ENCODE assay signal across 8 mouse cellular contexts in the genomic region with DNA sequence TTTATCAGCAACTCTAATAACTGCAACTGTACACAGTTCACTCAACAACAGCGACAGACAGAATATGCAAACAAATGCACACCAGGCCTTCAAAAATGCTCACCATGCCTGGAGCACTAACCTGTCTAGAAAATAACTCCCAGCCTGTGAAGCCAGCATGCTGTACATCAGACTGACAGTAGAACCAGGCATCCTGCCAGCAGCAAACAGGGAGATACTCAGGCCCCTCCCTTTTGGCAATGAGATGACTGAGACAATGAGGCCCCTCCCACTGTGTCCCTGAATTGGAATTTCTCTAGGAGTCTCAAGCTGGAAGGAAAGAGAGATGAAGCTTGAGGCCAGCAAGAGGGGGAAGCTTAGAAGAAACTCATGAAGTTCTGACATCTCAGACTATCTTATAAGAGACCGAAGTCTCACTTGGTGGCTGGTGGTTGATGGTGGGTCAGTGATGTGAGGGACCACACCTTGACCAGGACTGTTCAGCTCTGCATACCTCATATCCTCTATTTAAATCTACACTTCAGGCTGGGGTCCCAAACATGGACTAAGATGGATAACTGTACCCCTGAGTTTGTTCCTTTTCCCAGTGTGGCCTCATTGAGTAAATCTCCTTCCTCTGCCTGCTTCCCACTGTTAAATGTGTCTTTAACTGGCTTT.
DNase-seq lines count a peak whose midpoint lies in the region; ATAC-seq and TF ChIP-seq lines count a peak whose summit lies in the region.

No protein-coding gene starts in this region.

- H3K27ac ChIP-seq in neural tube, embryonic 13.5 days (replicated peaks) = no peak overlapping the region
- H3K27ac ChIP-seq in heart, embryonic 14.5 days (replicated peaks in 1 of 2; ENCODE audit: control insufficient read depth in 1 of 2, insufficient read depth in 1 of 2, low read depth in 2 of 2, low read length in 2 of 2) = peak overlapping the region in 1 of 2 experiments; percentile 60; a peak in 2 of 4 replicates
- H3K27ac ChIP-seq in layer of hippocampus, adult 2 months = no peak overlapping the region

- H3K4me2 ChIP-seq in neural tube, embryonic 13.5 days = no peak overlapping the region
- no peak overlapping the region for H3K4me2 ChIP-seq in heart, embryonic 14.5 days (ENCODE audit: low read length)

- no peak overlapping the region for H3K9ac ChIP-seq in neural tube, embryonic 13.5 days
- no peak overlapping the region for H3K9ac ChIP-seq in heart, embryonic 14.5 days (ENCODE audit: low read length)

- H3K4me1 ChIP-seq in neural tube, embryonic 13.5 days (replicated peaks) = peaks cover 14% of the 10 kb centered on the region
- peaks cover 15 to 16% of the 10 kb centered on the region in 2 experiments for H3K4me1 ChIP-seq in heart, embryonic 14.5 days (ENCODE audit: control insufficient read depth in 2 of 2, insufficient read depth in 2 of 2, low read length in 2 of 2)

- H3K9me3 ChIP-seq in neural tube, embryonic 13.5 days = no peaks in the 10 kb centered on the region
- no peaks in the 10 kb centered on the region for H3K9me3 ChIP-seq in heart, embryonic 14.5 days (ENCODE audit: control insufficient read depth, low read length)

- H3K4me3 ChIP-seq in neural tube, embryonic 13.5 days = no peak overlapping the region
- no peak overlapping the region for H3K4me3 ChIP-seq in heart, embryonic 14.5 days (ENCODE audit: control insufficient read depth in 1 of 2, insufficient read depth in 1 of 2, low read depth in 1 of 2, low read length in 2 of 2)
- H3K4me3 ChIP-seq in layer of hippocampus, adult 2 months = no peak overlapping the region

- peak; percentile 8 for DNase-seq in cerebellum, adult 11-12 months
- no peak for DNase-seq in cerebellum, adult 11 months
- no peak for DNase-seq in neural tube, embryonic 10.5 days (ENCODE audit: extremely low spot score, low spot score)
- DNase-seq in layer of hippocampus, adult 2 months (ENCODE audit: low spot score in 2 of 2) = peak; percentile 24 to 29
- DNase-seq in right cerebral cortex, postnatal 4 days = peak; percentile 42
- no peak for DNase-seq in thymus, postnatal 0 days (ENCODE audit: low spot score)

- 83% methylated on average over 2 of the region's 2 CpGs for WGBS in neural tube, embryonic 13.5 days
- WGBS in heart, embryonic 14.5 days = 73% methylated on average over 2 of the region's 2 CpGs

- ATAC-seq in neural tube, embryonic 13.5 days (ENCODE audit: low read depth) = peak; percentile 74; the same call in 1 of the 2 replicates
- peak; percentile 81 for ATAC-seq in heart, embryonic 14.5 days (ENCODE audit: insufficient number of reproducible peaks, insufficient read depth, low FRiP score, low read depth)

- no peaks in the 10 kb centered on the region for H3K27me3 ChIP-seq in neural tube, embryonic 13.5 days
- no peaks in the 10 kb centered on the region for H3K27me3 ChIP-seq in heart, embryonic 14.5 days (ENCODE audit: control insufficient read depth, insufficient read depth, low read length)

- TF ChIP-seq CTCF in layer of hippocampus, adult 2 months (conservative IDR thresholded peaks at IDR 0.05) = no peak

- no peaks in the 10 kb centered on the region for H3K36me3 ChIP-seq in neural tube, embryonic 13.5 days
- no peaks in the 10 kb centered on the region for H3K36me3 ChIP-seq in heart, embryonic 14.5 days (ENCODE audit: control insufficient read depth, insufficient read depth, low read length)

Comparison
In these comparisons a context has a peak if more than half of its experiments do, and no peak if none do; other contexts are left out.
1. DNase-seq: peak in cerebellum, adult 11-12 months (single experiment), layer of hippocampus, adult 2 months (2 of 2) and right cerebral cortex, postnatal 4 days (single experiment); none in cerebellum, adult 11 months (single experiment), neural tube, embryonic 10.5 days (single experiment) and thymus, postnatal 0 days (single experiment).